Mouse (Mus musculus) C2C12 (cell line): Measurements from ENCODE around the gene 4833439L19Rik.

Source experiments
- CEBPB ChIP-seq: IDR thresholded peaks from one replicate; pipeline ENCODE4 v1.6.1; 2011; ENCODE audit warnings: low read depth, mild to moderate bottlenecking, control low read depth, moderate library complexity
- CTCF ChIP-seq: IDR thresholded peaks from one replicate; pipeline ENCODE4 v1.5.1; 2011; ENCODE audit not compliant: control insufficient read depth, insufficient read depth, insufficient read length
- MYOG ChIP-seq: IDR thresholded peaks from one replicate; pipeline ENCODE4 v1.6.1; 2011; ENCODE audit not compliant: control insufficient read depth, insufficient read length; ENCODE audit errors: extremely low read depth
- USF1 ChIP-seq: IDR thresholded peaks from one replicate; pipeline ENCODE4 v1.6.1; 2011; ENCODE audit warnings: low read depth, mild to moderate bottlenecking, control low read depth, moderate library complexity

DNA sequence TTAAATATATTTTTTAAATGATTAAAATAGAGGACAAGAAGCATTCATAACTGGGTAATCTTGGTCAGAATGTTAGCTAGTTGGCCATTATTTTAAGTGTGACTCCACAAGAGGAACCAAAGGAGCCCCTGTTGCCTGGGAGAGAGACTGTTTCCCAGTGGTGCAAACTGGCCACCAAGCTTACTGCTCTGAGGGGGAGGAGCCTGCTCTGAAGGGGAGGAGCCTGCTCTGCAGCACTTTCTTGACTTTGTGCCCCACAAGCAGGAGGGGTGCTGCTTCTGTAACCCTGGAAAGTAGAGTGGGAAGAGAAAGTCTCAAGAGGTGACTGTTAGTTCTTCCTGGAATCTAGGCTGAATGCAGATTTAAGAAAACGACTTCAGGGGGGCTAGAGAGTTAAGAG is 4.0 kb upstream of the 4833439L19Rik start:
- TF ChIP-seq CTCF (no peak), CEBPB (no peak), MYOG (no peak), USF1 (no peak)
